Mouse (Mus musculus) lung, adult 2 months (tissue): ENCODE data around the gene Pex11b. TPM values are rescaled to one million over a fixed set of nuclear protein-coding genes. Genes with fewer than 3 reads are reported as not detected.
A peak's percentile ranks its signal among the peaks of the same experiment; 100 is the strongest.

Source experiments
- DNase-seq: peaks from one replicate; pipeline ENCODE4 v3.0.0; 2022
- H3K4me1 ChIP-seq: fragments of 200-500 bp; 2 replicates; pipeline ENCODE4 v1.6.1; 2011; ENCODE audit warnings: low read length; ENCODE audit not compliant: control insufficient read depth, insufficient read depth
- H3K4me3 ChIP-seq: fragments of 200-500 bp; replicated peaks from 2 replicates; pipeline ENCODE3; 2011; ENCODE audit warnings: low read depth, mild to moderate bottlenecking, control low read depth, low read length; ENCODE audit errors: extremely low read depth
- CTCF ChIP-seq: fragments of 200-500 bp; IDR thresholded peaks from 2 replicates; pipeline ENCODE4 v1.5.1; 2011; ENCODE audit warnings: mild to moderate bottlenecking, low read length, control low read depth; ENCODE audit not compliant: insufficient read depth
- POLR2A ChIP-seq: fragments of 200-500 bp; IDR thresholded peaks from 2 replicates; pipeline ENCODE4 v1.6.1; 2011; ENCODE audit warnings: low read depth, mild to moderate bottlenecking, control low read depth, low read length, borderline replicate concordance; ENCODE audit errors: extremely low read depth
- WGBS: fragments of 180-500 bp; shearing (Covaris S2); methylation state at CpG from one replicate; pipeline ENCODE4 v1.1.7; 2018; 5-methylcytosine and 5-hydroxymethylcytosine counted together
- polyA plus RNA-seq: library from polyadenylated mRNA; depleted of rRNA; stranded (reverse); fragments of >200 nt; gene quantifications from 2 replicates; pipeline ENCODE4 v1.2.3, GENCODE M21; 2012; rRNA removed

Pex11b gene
- 24.0 and 40.1 TPM in 2 replicates for polyA plus RNA-seq

GRCm38 (mm10) chr3:96634928-96635879, at the start of gene Pex11b, which contains the start of gene Gm42957:
Gene Pex11b, plus strand, starts transcription at chr3:96635376.
Gene Gm42957, plus strand, starts transcription at chr3:96635474.
- peak; percentile 91 for DNase-seq
- TF ChIP-seq CTCF (no peak), POLR2A (peak; percentile 58; the same call in 1 of the 2 replicates)
- WGBS: 2% methylated on average over 60 of the region's 60 CpGs
- peak within 1 kb of the TSS; percentile 96 for H3K4me3 ChIP-seq
- peaks cover 12% of the 10 kb centered on the region for H3K4me1 ChIP-seq

- no peak overlapping the region for H3K4me3 ChIP-seq
- TF ChIP-seq CTCF (no peak), POLR2A (no peak)
- 82% methylated on average over 4 of the region's 4 CpGs for WGBS
- no peaks in the 10 kb centered on the region; the same call in 1 of the 2 replicates for H3K4me1 ChIP-seq
- no peak for DNase-seq
Observed at GRCm38 (mm10) chr3:96590657-96591056, 44.5 kb upstream of the Pex11b start.

GRCm38 (mm10) chr3:96593374-96593773, 41.8 kb upstream of the Pex11b start:
- under 1% methylated on average over 10 of the region's 10 CpGs for WGBS
- DNase-seq: no peak

GRCm38 (mm10) chr3:96593790-96594560, 41.2 kb upstream of the Pex11b start, which contains the start of gene Polr3gl:
Gene Polr3gl, minus strand, starts transcription at chr3:96594181.
- WGBS: under 1% methylated on average over 37 of the region's 38 CpGs
- peak; percentile 95 for DNase-seq
- Histone ChIP-seq H3K4me3 (peak within 1 kb of the TSS; percentile 90), H3K4me1 (peaks cover 10% of the 10 kb centered on the region)
- TF ChIP-seq CTCF (no peak), POLR2A (peak; percentile 77; the same call in 1 of the 2 replicates)

More at GRCm38 (mm10) chr3:96593374-96593773, 41.8 kb upstream of the Pex11b start:
- Histone ChIP-seq H3K4me3 (peak overlapping the region; percentile 90), H3K4me1 (peaks cover 10% of the 10 kb centered on the region)
- no peak for TF ChIP-seq CTCF
- TF ChIP-seq POLR2A: no peak

GRCm38 (mm10) chr3:96594851-96595250, 40.3 kb upstream of the Pex11b start:
- DNase-seq: no peak
- peaks cover 10% of the 10 kb centered on the region for H3K4me1 ChIP-seq
- no peak overlapping the region for H3K4me3 ChIP-seq
- 90% methylated on average over 5 of the region's 5 CpGs for WGBS
- TF ChIP-seq CTCF: no peak
- TF ChIP-seq POLR2A: no peak

GRCm38 (mm10) chr3:96595661-96596060, 39.5 kb upstream of the Pex11b start:
- H3K4me1 ChIP-seq: peaks cover 10% of the 10 kb centered on the region
- no peak overlapping the region for H3K4me3 ChIP-seq
- 38% methylated on average over 6 of the region's 6 CpGs for WGBS
- no peak for DNase-seq
- TF ChIP-seq POLR2A (no peak), CTCF (no peak)

- TF ChIP-seq POLR2A (no peak), CTCF (no peak)
- Histone ChIP-seq H3K4me1 (peaks cover 10% of the 10 kb centered on the region), H3K4me3 (peak within 1 kb of the TSS; percentile 69)
- WGBS: 3% methylated on average over 22 of the region's 23 CpGs
- no peak for DNase-seq
Observed at GRCm38 (mm10) chr3:96596228-96596707, 38.9 kb upstream of the Pex11b start, which contains the start of gene Ankrd34a. Gene Ankrd34a, plus strand, starts transcription at chr3:96596636.

- DNase-seq: no peak
- H3K4me3 ChIP-seq: no peak overlapping the region
- TF ChIP-seq POLR2A (no peak), CTCF (no peak)
- 7% methylated on average over 12 of the region's 12 CpGs for WGBS
- peaks cover 11% of the 10 kb centered on the region for H3K4me1 ChIP-seq
Observed at GRCm38 (mm10) chr3:96596855-96597254, 38.3 kb upstream of the Pex11b start.

- Histone ChIP-seq H3K4me1 (peaks cover 12% of the 10 kb centered on the region), H3K4me3 (peak overlapping the region; percentile 69)
- DNase-seq: no peak
- TF ChIP-seq POLR2A (0 out of 2 replicates have a peak, but pooled peaks have one; percentile 11), CTCF (no peak)
- under 1% methylated on average over 40 of the region's 40 CpGs for WGBS
Observed at GRCm38 (mm10) chr3:96597435-96597891, 37.7 kb upstream of the Pex11b start.
